Mouse (Mus musculus) gastrocnemius, adult 18-20 months (tissue): ENCODE data around the gene Gng13. TPM values are rescaled to one million over a fixed set of nuclear protein-coding genes. Genes with fewer than 3 reads are reported as not detected.

Experiments
- microRNA-seq: library from miRNA; unstranded; fragments of <30 nt; microRNA quantifications from one replicate; pipeline ENCODE4 v1.2.0, GENCODE M21; 2021
- total RNA-seq, 2 experiments: library from RNA; stranded (reverse); gene quantifications; 2 replicates each; pipeline ENCODE4 v1.2.3; 2021

Gene Gng13
- total RNA-seq, 2 experiments from 2014 or later = not detected

Small RNA genes within 50 kb of the gene (microRNA-seq; reads per million reads assigned to microRNA genes)
- gene Gm25083 = not detected

Other genes with a start within 250 kb of the Gng13 start
- not detected for gene Sstr5, start 219.9 kb upstream of the Gng13 start, total RNA-seq
- under 1 TPM; 0.37 to 0.59 TPM for gene Sox8, start 146.5 kb upstream of the Gng13 start, total RNA-seq
- 10 to 100 TPM; 11.3 to 12.6 TPM for gene Lmf1, start 138.1 kb upstream of the Gng13 start, total RNA-seq
- 1 to 10 TPM in 1 of 2 experiments, under 1 TPM in 1; 0.47 to 1.1 TPM for gene Chtf18, start 10.2 kb downstream of the Gng13 start, total RNA-seq
- gene Rpusd1, start 10.5 kb downstream of the Gng13 start, total RNA-seq = 1 to 10 TPM; 3.5 to 4.2 TPM
- not detected for gene Mslnl, start 18.9 kb downstream of the Gng13 start, total RNA-seq
- gene Msln, start 37.2 kb downstream of the Gng13 start, total RNA-seq = under 1 TPM; 0.26 to 0.46 TPM
- 10 to 100 TPM; 27.3 to 29.2 TPM for gene Narfl, start 56.6 kb downstream of the Gng13 start, total RNA-seq
- 10 to 100 TPM; 10.6 to 10.7 TPM for gene Haghl, start 68.5 kb downstream of the Gng13 start, total RNA-seq
- gene Ccdc78, start 69.4 kb downstream of the Gng13 start, total RNA-seq = not detected
- 10 to 100 TPM; 42.2 to 46.8 TPM for gene Fam173a, start 75.7 kb downstream of the Gng13 start, total RNA-seq
- gene AC134908.4, start 78.5 kb downstream of the Gng13 start, total RNA-seq = not detected
- 10 to 100 TPM; 40.1 to 48.4 TPM for gene Metrn, start 80.0 kb downstream of the Gng13 start, total RNA-seq
- under 1 TPM; 0.62 to 0.91 TPM for gene Fbxl16, start 91.9 kb downstream of the Gng13 start, total RNA-seq
- 1 to 10 TPM; 9.6 to 9.8 TPM for gene Wdr24, start 106.5 kb downstream of the Gng13 start, total RNA-seq
- gene Jmjd8, start 111.7 kb downstream of the Gng13 start, total RNA-seq = 10 to 100 TPM; 12.6 to 14.2 TPM
- gene Stub1, start 116.2 kb downstream of the Gng13 start, total RNA-seq = 10 to 100 TPM; 88.4 to 92.9 TPM
- gene Rhbdl1, start 120.1 kb downstream of the Gng13 start, total RNA-seq = 10 to 100 TPM; 10.7 to 14.7 TPM
- gene Gm20683, start 124.6 kb downstream of the Gng13 start, total RNA-seq = 10 to 100 TPM; 10.0 to 11.8 TPM
- gene Rhot2, start 127.7 kb downstream of the Gng13 start, total RNA-seq = 10 to 100 TPM; 72.4 to 72.9 TPM
- under 1 TPM; 0.55 to 0.64 TPM for gene Wdr90, start 144.3 kb downstream of the Gng13 start, total RNA-seq
- 100 to 1,000 TPM in 1 of 2 experiments, 10 to 100 TPM in 1; 84.2 to 102 TPM for gene Mcrip2, start 151.6 kb downstream of the Gng13 start, total RNA-seq
- gene Mettl26, start 157.9 kb downstream of the Gng13 start, total RNA-seq = 10 to 100 TPM; 25.4 to 33.4 TPM
- under 1 TPM; 0.43 to 0.62 TPM for gene Wfikkn1, start 163.7 kb downstream of the Gng13 start, total RNA-seq
- gene Rab40c, start 202.6 kb downstream of the Gng13 start, total RNA-seq = 10 to 100 TPM in 1 of 2 experiments, 1 to 10 TPM in 1; 7.6 to 11.1 TPM
- gene Pigq, start 227.8 kb downstream of the Gng13 start, total RNA-seq = 10 to 100 TPM; 19.9 to 22.2 TPM
- not detected for gene Nhlrc4, start 227.8 kb downstream of the Gng13 start, total RNA-seq
- not detected for gene A930017K11Rik, start 235.4 kb downstream of the Gng13 start, total RNA-seq